Mouse (Mus musculus) right cerebral cortex, postnatal 10 days (tissue): Measurements from ENCODE around the gene Aldh2.
"Not testable (repeated sequence)": the region's sequence is repeated elsewhere in the genome, so short reads cannot be mapped to it uniquely, and the experiment has no call there.

Source experiments
- DNase-seq, 2 experiments: peaks; one replicate each; pipeline ENCODE4 v3.0.0; 2021; ENCODE audit warnings: low spot score in 2 of 2

Gene Aldh2

DNA sequence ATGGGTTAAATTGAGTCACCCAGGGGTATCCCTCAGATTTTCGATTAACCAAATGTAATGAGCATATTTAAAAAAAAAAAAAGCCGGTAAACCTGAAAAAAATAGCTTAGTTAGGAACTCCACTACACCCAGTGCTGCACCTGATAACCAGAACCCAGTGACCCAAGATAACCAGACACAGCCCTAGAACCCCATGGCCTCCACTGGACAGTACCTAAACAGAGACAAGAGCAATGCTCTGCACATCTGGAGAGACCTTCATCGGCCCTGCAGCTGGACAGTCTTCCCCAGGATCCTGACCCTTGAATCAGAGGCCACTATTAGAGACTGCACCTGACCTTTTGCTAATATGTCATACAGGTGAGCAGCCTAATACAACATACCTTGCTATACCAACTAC, 46.5 kb downstream of the Aldh2 start:
- no peak for DNase-seq

- DNase-seq: peak; percentile 60
These were observed 47.1 kb downstream of the Aldh2 start for GRCm38 (mm10) chr5:121546530-121546895.

DNA sequence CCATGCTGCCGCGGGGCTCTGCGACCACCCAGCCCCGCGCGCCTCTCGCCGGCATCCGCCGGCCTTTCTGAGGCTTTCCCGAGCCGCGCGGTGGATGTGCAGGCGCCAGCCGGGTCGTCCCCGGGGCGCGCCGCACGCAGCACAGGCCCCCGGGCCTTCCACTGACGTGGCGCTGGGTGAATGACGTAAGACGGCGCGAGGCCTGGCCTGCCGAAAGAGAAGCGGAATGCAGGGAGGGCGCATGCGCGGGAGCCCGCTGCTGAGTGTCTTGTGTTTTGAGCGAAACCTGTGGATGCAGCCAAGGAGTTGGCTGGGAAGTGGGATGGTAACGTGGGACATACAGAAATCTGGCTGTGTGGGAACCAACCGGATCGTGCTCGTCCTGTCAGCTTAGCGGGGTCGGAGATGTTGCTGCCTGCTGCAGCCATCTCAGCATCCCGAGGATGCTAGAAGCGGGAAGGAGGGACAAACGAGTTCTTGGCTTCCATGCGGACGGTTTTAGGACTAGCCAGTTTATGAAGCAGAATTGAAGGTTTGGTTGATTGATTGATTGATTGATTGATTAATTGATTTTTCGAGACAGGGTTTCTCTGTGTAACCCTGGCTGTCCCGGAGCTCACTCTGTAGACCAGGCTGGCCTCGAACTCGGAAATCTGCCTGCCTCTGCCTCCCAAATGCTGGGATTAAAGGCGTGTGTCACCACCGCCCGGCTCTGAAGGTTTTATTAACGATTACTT, 47.7 kb downstream of the Aldh2 start, which contains the start of gene Mapkapk5:
Gene Mapkapk5, minus strand, starts transcription at position 113 of the 737 bp plus-strand sequence.
- DNase-seq: peak; percentile 98 to 99

DNA sequence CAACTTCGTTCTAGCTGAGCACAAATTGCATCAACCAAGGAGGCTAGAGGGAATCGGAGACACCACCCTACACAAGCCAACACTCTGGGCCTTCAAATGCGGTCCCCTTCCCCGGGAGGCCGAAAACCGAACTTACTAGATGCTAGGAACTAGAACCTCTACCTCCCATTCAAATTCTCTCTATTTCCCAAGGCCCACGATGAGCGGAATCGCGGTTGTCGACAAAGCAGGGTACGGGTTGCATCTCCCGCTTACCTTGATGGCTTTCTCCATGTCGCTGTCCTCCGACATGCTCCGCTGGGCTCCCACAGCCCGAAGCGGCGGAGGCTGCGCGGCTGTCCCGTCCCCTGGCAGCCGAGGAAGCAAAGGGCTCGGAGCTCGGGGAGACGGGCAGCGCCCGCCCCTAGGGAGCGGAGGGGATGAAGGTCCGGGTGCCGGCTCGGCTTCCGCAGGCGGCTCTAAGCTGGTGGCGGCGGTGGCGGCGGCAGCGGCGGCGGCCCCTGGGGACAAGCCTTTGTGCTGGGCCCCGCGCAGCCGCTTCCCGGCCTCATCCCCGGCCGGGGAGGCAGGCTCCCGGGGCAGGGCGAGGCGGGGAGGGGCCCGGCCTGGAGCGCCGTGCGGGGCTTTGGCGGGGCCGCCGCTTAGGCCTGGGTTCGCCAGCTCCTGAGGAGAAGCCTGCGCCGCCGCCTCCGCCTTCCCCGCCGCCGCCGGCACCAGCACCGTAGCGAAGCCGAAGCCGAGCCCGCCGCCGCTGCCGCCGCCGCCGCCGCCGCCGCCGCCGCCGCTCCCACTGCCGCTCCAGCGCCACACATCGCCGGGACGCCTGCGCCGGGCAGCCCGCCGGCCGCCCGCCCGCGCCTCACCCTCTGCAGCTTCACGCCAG, 48.5 kb downstream of the Aldh2 start, which contains the start of the genes Adam1a and Gm42878:
Gene Adam1a, minus strand, starts transcription at position 573 of the 883 bp plus-strand sequence.
Gene Gm42878, minus strand, starts transcription at position 573 of the 883 bp plus-strand sequence.
- peak in 1 of 2 experiments; percentile 44 for DNase-seq

DNA sequence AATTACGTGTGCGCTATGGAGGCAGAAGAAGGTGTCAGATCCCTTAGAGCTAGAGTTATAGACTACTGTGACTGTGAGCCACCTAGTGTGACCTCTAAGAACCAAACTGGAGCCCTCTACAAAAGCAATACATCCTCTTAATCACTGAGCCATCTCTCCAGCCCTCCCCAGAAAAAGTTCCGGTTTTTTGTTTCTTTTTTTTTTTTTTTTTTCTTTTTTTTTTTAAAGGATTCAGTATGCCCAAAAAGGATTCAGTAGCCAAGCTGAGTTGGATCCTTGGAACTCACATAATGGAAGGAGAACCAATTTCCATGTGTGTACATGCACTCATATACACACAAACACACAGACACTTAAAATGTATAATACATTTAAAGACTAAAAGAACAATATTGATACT, 50.3 kb downstream of the Aldh2 start:
- no peak for DNase-seq

DNA sequence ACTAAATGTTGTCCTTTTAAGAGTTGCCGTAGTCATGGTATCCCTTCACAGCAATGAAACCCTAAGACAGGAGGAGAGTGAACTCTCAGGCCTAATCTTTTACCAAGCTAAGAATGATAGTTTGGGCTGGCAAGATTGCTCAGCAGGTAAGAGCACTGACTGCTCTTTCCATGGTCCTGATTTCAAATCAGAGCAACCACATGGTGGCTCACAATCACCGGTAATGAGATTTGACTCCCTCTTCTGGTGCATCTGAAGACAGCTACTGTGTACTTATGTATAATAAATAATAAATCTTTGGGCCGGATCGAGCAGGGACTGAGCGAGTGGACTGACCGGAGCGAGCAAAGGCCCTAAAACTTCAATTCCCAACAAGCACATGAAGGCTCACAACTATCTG, 52.4 kb downstream of the Aldh2 start:
- no peak for DNase-seq

DNA sequence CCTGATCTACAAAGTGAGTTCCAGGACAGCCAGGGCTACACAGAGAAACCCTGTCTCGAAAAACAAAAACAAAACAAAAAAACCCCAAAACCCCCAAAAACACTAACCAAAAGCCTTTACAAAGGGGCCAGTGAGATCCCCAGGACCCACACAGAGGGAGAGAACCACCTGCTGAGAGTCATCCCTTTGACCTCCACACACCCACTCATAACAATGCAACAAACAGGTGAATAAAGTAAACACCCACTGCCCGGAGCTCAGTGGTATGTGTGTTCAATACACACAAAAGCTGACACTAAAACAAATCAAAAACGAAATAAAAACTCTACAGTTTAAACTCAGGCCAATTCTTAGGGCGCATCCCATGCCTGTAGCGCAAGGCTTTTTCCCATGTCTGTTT, 53.6 kb downstream of the Aldh2 start:
- DNase-seq: no peak

GRCm38 (mm10) chr5:121537588-121537987, 56.0 kb downstream of the Aldh2 start:
- DNase-seq: no peak

GRCm38 (mm10) chr5:121536921-121537555, 56.6 kb downstream of the Aldh2 start:
- no peak for DNase-seq

DNA sequence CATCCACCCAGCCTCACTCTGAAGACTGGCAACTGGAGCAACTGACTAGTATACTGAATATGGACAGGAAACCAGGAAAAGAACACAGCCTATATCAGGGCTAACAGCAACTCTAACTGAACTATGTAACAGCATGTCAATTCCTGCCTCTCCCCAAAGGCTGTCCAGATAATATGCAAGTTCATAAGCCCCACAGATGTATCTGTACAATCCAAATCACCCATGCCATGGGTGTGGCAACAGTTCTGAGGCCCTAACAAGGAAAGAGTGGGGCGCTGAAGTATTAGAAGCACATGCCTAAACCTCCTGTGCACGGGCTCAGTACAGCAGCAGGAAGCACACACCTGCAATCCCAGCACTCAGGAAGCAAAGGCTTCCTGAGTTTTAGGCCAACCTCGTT, 58.5 kb downstream of the Aldh2 start:
- DNase-seq: no peak

GRCm38 (mm10) chr5:121534521-121534920, 59.1 kb downstream of the Aldh2 start:
- DNase-seq: no peak

GRCm38 (mm10) chr5:121526961-121527360, 66.7 kb downstream of the Aldh2 start:
- DNase-seq: no peak

GRCm38 (mm10) chr5:121526526-121526925, 67.1 kb downstream of the Aldh2 start:
- DNase-seq: no peak

GRCm38 (mm10) chr5:121525774-121526450, 67.7 kb downstream of the Aldh2 start:
- DNase-seq: no peak

- DNase-seq: not testable (repeated sequence)
These were observed 73.9 kb downstream of the Aldh2 start for GRCm38 (mm10) chr5:121519758-121520157.

DNA sequence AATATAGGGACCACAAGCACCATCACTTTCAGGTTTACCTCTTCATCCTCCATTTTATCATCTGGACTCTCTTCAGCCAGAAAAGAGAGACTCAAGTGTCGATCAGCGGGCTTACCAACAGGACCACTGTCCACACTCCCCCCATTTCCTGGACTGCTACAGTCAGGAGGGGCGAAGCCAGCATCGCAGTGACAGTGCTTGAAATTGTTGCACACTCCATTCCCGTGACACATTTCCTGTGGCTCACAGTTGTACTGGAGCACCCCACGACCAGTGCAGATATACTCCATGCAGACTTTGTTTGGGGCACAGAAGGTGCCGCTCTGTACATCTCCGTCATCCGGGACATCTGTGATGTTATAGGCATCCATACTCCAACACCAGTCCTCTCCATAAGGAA, 74.6 kb downstream of the Aldh2 start:
- no peak for DNase-seq
